Mouse (Mus musculus): ENCODE data around the gene Psmb3. TPM values are rescaled to one million over a fixed set of nuclear protein-coding genes. Genes with fewer than 3 reads are reported as not detected.
A peak's percentile ranks its signal among the peaks of the same experiment; 100 is the strongest.
"Not testable (repeated sequence)": the region's sequence is repeated elsewhere in the genome, so short reads cannot be mapped to it uniquely, and the experiment has no call there.

Psmb3 gene
- total RNA-seq (2022), result 100 to 1,000 TPM; 145 to 154 (median 150) TPM

DNA sequence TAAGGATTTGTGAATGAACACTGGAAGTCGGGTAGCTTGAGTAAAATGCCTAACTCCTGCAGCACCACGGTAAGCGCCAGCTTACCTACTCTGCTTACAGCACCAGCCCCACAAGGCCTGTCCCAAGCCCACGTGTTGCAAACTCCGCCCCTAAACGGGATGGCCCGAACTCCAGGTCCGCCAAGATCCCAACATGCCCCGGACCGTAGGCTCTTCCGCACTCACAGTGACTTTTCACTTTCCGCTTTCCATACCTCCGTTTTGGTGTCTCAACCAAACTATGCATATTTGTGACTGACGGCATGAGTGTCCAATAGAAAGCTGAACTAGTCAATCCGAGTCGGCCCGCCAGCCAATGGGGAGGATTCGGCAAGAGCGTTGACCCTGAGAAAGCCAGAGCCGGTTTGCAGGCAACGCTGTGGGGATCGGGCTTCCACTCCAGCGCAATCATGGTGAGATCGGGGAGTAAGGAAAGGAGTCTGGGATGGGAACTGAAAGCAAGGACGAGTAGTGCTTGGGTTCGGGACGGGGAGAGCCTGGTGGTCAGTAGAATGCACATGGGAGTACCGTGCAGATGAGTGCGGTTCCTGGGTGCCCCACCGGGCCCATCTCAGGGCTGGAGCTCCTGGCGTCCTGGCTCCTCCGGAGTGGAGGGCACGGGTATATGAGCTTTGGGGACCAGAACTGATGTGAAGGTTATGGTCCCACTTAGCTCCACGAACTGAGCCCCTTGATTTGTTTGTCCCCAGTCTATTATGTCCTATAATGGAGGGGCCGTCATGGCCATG, at the start of gene Psmb3:
Psmb3 (plus strand) TSS at position 361 of the 788 bp plus-strand sequence.
- DNase-seq (ENCODE audit: low spot score), result peak; percentile 100

DNA sequence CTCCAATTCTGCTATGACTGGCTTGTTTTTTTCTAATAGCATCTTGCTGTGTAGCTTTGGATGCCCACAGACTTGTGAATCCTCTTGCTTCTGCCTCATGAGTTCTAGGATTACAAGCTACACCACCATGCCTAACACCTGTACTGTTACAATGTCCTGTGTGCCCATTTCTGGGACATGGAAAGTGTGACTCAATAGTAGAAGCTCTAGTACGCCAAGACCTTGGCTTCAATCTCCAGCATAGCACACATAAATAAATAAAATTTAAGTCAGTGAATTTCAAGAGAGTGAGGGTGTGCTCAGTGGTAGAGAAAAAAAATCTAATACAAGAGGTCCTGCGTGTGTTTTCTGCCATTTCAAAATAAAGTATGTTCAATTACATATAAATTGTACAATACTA, 49.0 kb upstream of the Psmb3 start:
- DNase-seq (ENCODE audit: low spot score), result no peak

GRCm38 (mm10) chr11:97656269-97656971, 46.8 kb upstream of the Psmb3 start:
- DNase-seq (ENCODE audit: low spot score), result no peak

DNA sequence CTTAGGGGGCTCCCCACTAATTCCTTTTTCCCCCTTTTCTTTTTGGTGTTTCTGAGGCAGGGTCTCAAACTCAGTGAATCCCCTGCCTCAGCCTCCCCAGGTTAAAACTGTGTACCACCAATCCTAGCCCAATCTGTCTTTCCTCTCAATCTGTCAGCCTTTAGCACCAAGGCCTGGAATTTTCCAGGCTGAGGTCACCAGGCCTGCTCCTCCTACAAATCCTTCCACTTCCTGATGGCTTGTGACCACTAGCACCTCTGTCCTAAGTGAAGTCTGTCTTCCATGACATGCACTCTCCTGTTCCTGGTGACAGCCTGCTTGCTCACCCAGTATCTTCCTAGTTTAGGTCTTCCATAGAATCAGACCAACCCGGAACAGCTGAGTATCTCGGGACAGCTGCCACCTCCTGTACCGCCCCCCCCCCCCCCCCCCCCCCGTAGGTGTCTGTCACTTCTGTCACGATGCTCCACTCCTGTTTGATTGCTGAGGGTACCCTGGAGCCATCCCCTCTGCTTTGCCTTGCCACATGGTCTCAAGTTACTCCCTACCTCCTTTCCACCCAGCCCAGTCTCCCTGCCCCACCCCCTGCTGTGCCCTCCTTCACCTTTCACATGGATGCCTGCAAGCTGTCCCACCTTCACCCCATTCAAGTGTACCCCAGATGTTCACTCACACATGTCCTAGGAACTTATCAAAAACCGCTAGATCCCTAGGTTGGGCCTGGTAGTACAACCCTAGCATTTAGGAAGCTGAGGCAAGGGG, 45.8 kb upstream of the Psmb3 start:
- DNase-seq (ENCODE audit: low spot score), result no peak

DNA sequence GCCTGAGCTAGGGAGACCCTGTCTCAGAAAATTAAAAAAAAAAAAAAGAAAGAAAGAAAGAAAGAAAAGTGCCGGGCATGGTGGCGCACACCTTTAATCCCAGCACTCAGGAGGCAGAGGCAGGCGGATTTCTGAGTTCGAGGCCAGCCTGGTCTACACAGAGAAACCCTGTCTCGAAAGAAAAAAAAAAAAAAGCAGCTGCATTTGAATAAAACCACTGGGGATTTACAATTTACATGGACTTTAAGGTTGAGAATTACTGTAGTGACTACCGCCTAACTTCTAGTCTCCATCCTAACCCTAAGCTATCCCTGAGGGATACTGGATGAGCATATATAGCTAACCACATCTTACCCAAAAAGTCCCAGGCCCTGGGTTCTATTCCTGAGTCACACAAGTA, 45.2 kb upstream of the Psmb3 start:
- DNase-seq (ENCODE audit: low spot score), result not testable (repeated sequence)

DNA sequence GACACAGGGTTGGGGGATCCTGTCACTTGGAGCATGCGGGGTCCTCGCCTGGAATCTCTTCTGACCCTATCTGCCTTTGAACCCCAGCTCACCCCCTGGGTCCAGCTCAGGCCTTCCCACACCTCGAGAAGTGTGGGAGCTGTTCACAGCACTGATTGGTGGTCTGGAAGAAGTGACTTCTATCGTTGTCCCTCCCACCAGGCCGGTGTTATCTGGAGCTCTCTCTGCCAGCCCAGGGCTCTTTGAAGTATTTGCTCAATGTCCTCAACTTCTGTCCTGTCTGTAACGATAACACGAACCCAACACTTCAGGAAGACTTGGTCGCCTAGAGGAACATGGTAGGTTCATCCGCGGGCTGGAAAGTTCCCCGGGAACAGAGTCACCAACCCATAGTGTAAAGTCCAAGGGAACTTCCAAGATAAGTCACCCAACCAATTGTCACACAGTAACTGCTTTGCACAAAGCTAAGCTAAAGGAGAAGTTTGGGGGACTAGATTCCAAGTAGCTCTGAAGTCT, 44.4 kb upstream of the Psmb3 start:
- no peak for DNase-seq (ENCODE audit: low spot score)

- DNase-seq (ENCODE audit: low spot score), result no peak
Observed at GRCm38 (mm10) chr11:97659267-97659989, 43.8 kb upstream of the Psmb3 start.

GRCm38 (mm10) chr11:97659990-97660714, 43.0 kb upstream of the Psmb3 start:
- DNase-seq (ENCODE audit: low spot score), result peak; percentile 76

- no peak for DNase-seq (ENCODE audit: low spot score)
Observed at GRCm38 (mm10) chr11:97660734-97661647, 42.2 kb upstream of the Psmb3 start.

DNA sequence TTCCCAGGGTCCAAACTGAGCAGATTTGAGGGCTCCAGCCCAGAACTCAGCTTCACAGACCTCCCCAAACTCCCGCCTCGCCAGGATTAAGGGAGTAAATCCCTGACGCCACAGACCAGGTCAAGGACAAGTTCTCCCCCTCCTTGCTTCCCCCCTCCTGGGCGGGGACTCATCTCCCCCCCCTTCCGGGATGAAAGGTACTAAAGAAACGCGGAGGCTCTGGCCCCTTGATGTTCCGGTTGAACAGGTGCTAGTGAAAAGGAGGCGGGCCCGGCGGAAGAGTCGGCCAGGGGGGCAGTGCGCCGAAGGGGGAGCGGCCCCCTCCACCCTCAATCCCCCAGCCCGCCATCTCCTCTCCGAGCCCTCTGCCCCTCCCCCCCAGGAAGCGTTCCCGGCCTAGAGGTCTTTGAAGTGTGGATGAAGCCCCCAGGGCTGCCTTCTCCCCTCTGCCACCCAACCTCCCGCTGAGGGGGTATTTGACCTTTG, 41.5 kb upstream of the Psmb3 start:
- peak; percentile 75 for DNase-seq (ENCODE audit: low spot score)

- peak; percentile 34 for DNase-seq (ENCODE audit: low spot score)
Observed at GRCm38 (mm10) chr11:97662207-97662892, 40.8 kb upstream of the Psmb3 start.

GRCm38 (mm10) chr11:97662893-97663527, 40.2 kb upstream of the Psmb3 start, which contains the start of gene Mllt6:
Gene Mllt6, plus strand, starts transcription at chr11:97663414.
- DNase-seq (ENCODE audit: low spot score), result peak; percentile 75

GRCm38 (mm10) chr11:97663528-97664338, 39.5 kb upstream of the Psmb3 start:
- DNase-seq (ENCODE audit: low spot score), result peak; percentile 79

DNA sequence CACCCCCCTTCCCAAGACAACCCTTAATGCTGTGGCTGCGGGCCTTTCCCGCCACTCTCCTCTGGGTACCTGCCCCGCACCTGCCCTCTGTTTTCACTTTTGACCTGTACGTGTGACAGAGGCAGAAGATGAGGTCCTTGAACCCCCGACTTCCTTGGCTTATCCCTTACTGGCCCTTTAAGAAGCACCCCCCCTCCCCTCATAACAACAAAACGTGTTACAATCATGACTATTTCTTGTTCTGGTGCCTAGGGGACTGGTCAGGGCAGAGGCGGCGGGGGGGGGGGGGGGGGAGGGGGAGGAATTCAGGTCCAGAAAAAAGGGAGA, 38.9 kb upstream of the Psmb3 start:
- no peak for DNase-seq (ENCODE audit: low spot score)

- DNase-seq (ENCODE audit: low spot score), result no peak
Observed at GRCm38 (mm10) chr11:97664771-97665240, 38.4 kb upstream of the Psmb3 start.

GRCm38 (mm10) chr11:97665431-97665830, 37.8 kb upstream of the Psmb3 start:
- no peak for DNase-seq (ENCODE audit: low spot score)

DNA sequence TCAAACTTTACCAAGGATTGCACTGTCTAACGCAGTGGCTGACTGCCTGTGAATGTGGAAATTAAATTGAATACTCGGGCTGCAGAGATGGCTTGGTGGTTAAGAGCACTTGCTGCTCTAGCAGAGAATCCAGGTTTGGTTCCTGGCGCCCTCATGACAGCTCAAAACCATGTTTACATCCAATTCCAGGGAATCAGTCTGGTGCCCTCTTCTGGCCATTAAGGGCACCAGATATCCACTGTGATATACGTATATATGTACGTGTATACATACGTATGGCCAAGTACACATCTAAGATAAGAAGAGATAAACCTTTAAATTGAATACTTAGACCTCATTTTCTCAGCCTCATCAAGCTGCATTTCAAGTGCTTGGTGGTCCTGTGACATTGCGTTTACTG, 37.0 kb upstream of the Psmb3 start:
- DNase-seq (ENCODE audit: low spot score), result no peak
